Mouse (Mus musculus) erythroid progenitor cell, adult 5-6 weeks (primary cell): ENCODE data around the gene Rhobtb1. TPM values are rescaled to one million over a fixed set of nuclear protein-coding genes. Genes with fewer than 3 reads are reported as not detected.

Experiments used
- ATAC-seq: replicated peaks from 2 replicates; pipeline ENCODE4 v1.8.0; 2016; ENCODE audit warnings: moderate number of reproducible peaks, mild to moderate bottlenecking, moderate TSS enrichment, inconsistent platforms; ENCODE audit not compliant: poor library complexity, low FRiP score, severe bottlenecking
- total RNA-seq, 2 experiments: library from RNA; stranded (forward) in 1 of 2; stranded (reverse) in 1 of 2; fragments of 150-400 nt in 1 of 2; fragments of 186-747, 209-891 nt in 1 of 2; gene quantifications; 2 replicates each; pipeline versions ENCODE4 v1.2.3 to v1.2.4; 2015 to 2017; ENCODE audit warnings: low replicate concordance in 2 of 2

Gene Rhobtb1
- total RNA-seq, 2 experiments from 2014 or later, result not detected

- no peak for ATAC-seq
Measured at GRCm38 (mm10) chr10:69207981-69208630, 56.9 kb downstream of the Rhobtb1 start.

- ATAC-seq, result no peak
Measured at GRCm38 (mm10) chr10:69208705-69209104, 57.5 kb downstream of the Rhobtb1 start.

- no peak for ATAC-seq
Measured at GRCm38 (mm10) chr10:69210006-69210405, 58.8 kb downstream of the Rhobtb1 start.

GRCm38 (mm10) chr10:69210659-69211058 lies 59.4 kb downstream of the Rhobtb1 start:
- ATAC-seq, result no peak

- ATAC-seq, result no peak
Measured at GRCm38 (mm10) chr10:69211560-69211959, 60.3 kb downstream of the Rhobtb1 start.

- no peak for ATAC-seq
Measured at GRCm38 (mm10) chr10:69211976-69212375, 60.7 kb downstream of the Rhobtb1 start.

GRCm38 (mm10) chr10:69212542-69213440 lies 61.6 kb downstream of the Rhobtb1 start, which contains the start of gene A930033H14Rik:
TSS of gene A930033H14Rik (minus strand) at chr10:69213098.
- no peak for ATAC-seq

GRCm38 (mm10) chr10:69213451-69213877 lies 62.2 kb downstream of the Rhobtb1 start:
- no peak for ATAC-seq

- no peak for ATAC-seq
Measured at GRCm38 (mm10) chr10:69213986-69214385, 62.8 kb downstream of the Rhobtb1 start.

- ATAC-seq, result no peak
Measured at GRCm38 (mm10) chr10:69217127-69217690, 66.0 kb downstream of the Rhobtb1 start.

- ATAC-seq, result no peak
Measured at GRCm38 (mm10) chr10:69218458-69219288, 67.4 kb downstream of the Rhobtb1 start.

GRCm38 (mm10) chr10:69219289-69219626 lies 68.0 kb downstream of the Rhobtb1 start:
- ATAC-seq, result no peak

GRCm38 (mm10) chr10:69220296-69220695 lies 69.1 kb downstream of the Rhobtb1 start:
- ATAC-seq, result no peak

- ATAC-seq, result no peak
Measured at GRCm38 (mm10) chr10:69221148-69221547, 69.9 kb downstream of the Rhobtb1 start.

- no peak for ATAC-seq
Measured at GRCm38 (mm10) chr10:69221955-69222354, 70.7 kb downstream of the Rhobtb1 start.

- ATAC-seq, result no peak
Measured at GRCm38 (mm10) chr10:69223232-69223631, 72.0 kb downstream of the Rhobtb1 start.

- ATAC-seq, result no peak
Measured at GRCm38 (mm10) chr10:69224276-69224675, 73.0 kb downstream of the Rhobtb1 start.

GRCm38 (mm10) chr10:69225471-69225870 lies 74.2 kb downstream of the Rhobtb1 start:
- ATAC-seq, result no peak

- no peak for ATAC-seq
Measured at GRCm38 (mm10) chr10:69225951-69226350, 74.7 kb downstream of the Rhobtb1 start.

GRCm38 (mm10) chr10:69237185-69237584 lies 86.0 kb downstream of the Rhobtb1 start:
- ATAC-seq, result no peak
